Mouse (Mus musculus): ENCODE measurements around the gene Iqcf5.

Gene Iqcf5

GRCm38 (mm10) chr9:106504246-106504645 lies 10.1 kb upstream of the Iqcf5 start:
- ChIA-PET POLR2A (interaction anchor here in 3 of 4 experiments (1.1 to 2.7 kb wide), 5 partner anchors 13 to 66 kb away, joined by 3 to 11 read pairs (median 4); partner anchors contain the start of gene Acy1 (in 1 of the 3)), CTCF (interaction anchor here in 1 of 4 experiments (1.0 to 1.1 kb wide), 2 partner anchors 24 to 139 kb away, joined by 3 to 4 read pairs; no protein-coding TSS in a partner anchor)

- CTCF ChIA-PET: interaction anchor here in 1 of 4 experiments (0.5 kb wide), 1 partner anchor 160 kb away, joined by 3 read pairs; no protein-coding TSS in a partner anchor
- POLR2A ChIA-PET: no interaction called here
Observed at GRCm38 (mm10) chr9:106509356-106509755, 5.0 kb upstream of the Iqcf5 start.

GRCm38 (mm10) chr9:106512729-106513450 lies 1.5 kb upstream of the Iqcf5 start:
- ChIA-PET POLR2A (interaction anchor here in 1 of 4 experiments (1.5 kb wide), 1 partner anchor 54 kb away, joined by 3 read pairs; no protein-coding TSS in a partner anchor), CTCF (interaction anchor here in 3 of 4 experiments (0.5 to 1.3 kb wide), 5 partner anchors 18 to 189 kb away, joined by 3 to 5 read pairs (median 3); no protein-coding TSS in a partner anchor)

- POLR2A ChIA-PET: interaction anchor here in 1 of 4 experiments (1.5 kb wide), 1 partner anchor 53 kb away, joined by 3 read pairs; no protein-coding TSS in a partner anchor
Observed at GRCm38 (mm10) chr9:106513566-106513965, 807 bp upstream of the Iqcf5 start.

GRCm38 (mm10) chr9:106519433-106519832 lies 5.1 kb downstream of the Iqcf5 start:
- POLR2A ChIA-PET: interaction anchor here in 1 of 4 experiments (1.0 to 1.6 kb wide), 2 partner anchors 9 to 13 kb away, joined by 3 read pairs; no protein-coding TSS in a partner anchor
- CTCF ChIA-PET: no interaction called here

More at GRCm38 (mm10) chr9:106513566-106513965, 807 bp upstream of the Iqcf5 start:
- CTCF ChIA-PET: interaction anchor here in 1 of 4 experiments (0.7 to 1.3 kb wide), 2 partner anchors 18 to 1143 kb away, joined by 3 to 4 read pairs; no protein-coding TSS in a partner anchor

GRCm38 (mm10) chr9:106519909-106520308 lies 5.5 kb downstream of the Iqcf5 start:
- CTCF ChIA-PET: no interaction called here

GRCm38 (mm10) chr9:106531833-106532232 lies 17.5 kb downstream of the Iqcf5 start:
- CTCF ChIA-PET: interaction anchor here (0.5 to 3.7 kb wide), 37 partner anchors 8 to 586 kb away, joined by 3 to 57 read pairs (median 4); partner anchors contain the start of genes Parp3 (in 2 of the 4), Iqcf3 (in 1 of the 4), Iqcf5 (in 1 of the 4) and Manf (in 1 of the 4)
- POLR2A ChIA-PET: interaction anchor here in 3 of 4 experiments (0.6 to 1.5 kb wide), 7 partner anchors 8 to 124 kb away, joined by 3 to 18 read pairs (median 3); partner anchors contain the start of gene Grm2 (in 1 of the 3)

More at GRCm38 (mm10) chr9:106519909-106520308, 5.5 kb downstream of the Iqcf5 start:
- POLR2A ChIA-PET: interaction anchor here in 1 of 4 experiments (1.6 kb wide), 1 partner anchor 12 kb away, joined by 3 read pairs; no protein-coding TSS in a partner anchor

GRCm38 (mm10) chr9:106534296-106534695 lies 19.9 kb downstream of the Iqcf5 start:
- ChIA-PET CTCF (interaction anchor here in 2 of 4 experiments (0.7 to 2.2 kb wide), 2 partner anchors 60 to 109 kb away, joined by 3 to 13 read pairs; no protein-coding TSS in a partner anchor), POLR2A (interaction anchor here in 2 of 4 experiments (0.8 to 1.2 kb wide), 3 partner anchors 99 to 1610 kb away, joined by 3 read pairs; partner anchors contain the start of gene Manf (in 1 of the 2))

GRCm38 (mm10) chr9:106534975-106535374 lies 20.6 kb downstream of the Iqcf5 start:
- POLR2A ChIA-PET: interaction anchor here in 3 of 4 experiments (0.6 to 1.2 kb wide), 7 partner anchors 17 to 1609 kb away, joined by 3 to 6 read pairs (median 4); partner anchors contain the start of gene Manf (in 2 of the 3)
- CTCF ChIA-PET: interaction anchor here in 2 of 4 experiments (0.7 to 2.2 kb wide), 3 partner anchors 60 to 108 kb away, joined by 3 to 13 read pairs (median 5); no protein-coding TSS in a partner anchor

- CTCF ChIA-PET: interaction anchor here in 2 of 4 experiments (1.0 to 1.4 kb wide), 3 partner anchors 29 to 82 kb away, joined by 3 to 5 read pairs (median 3); no protein-coding TSS in a partner anchor
- POLR2A ChIA-PET: interaction anchor here in 2 of 4 experiments (1.0 to 1.3 kb wide), 2 partner anchors 39 to 330 kb away, joined by 3 read pairs; partner anchors contain the start of gene Manf (in 1 of the 2)
Observed at GRCm38 (mm10) chr9:106561531-106561930, 47.2 kb downstream of the Iqcf5 start, which contains the start of gene Iqcf3. TSS of gene Iqcf3 (minus strand) at chr9:106561631.

GRCm38 (mm10) chr9:106562291-106562690 lies 47.9 kb downstream of the Iqcf5 start:
- CTCF ChIA-PET: interaction anchor here in 1 of 4 experiments (1.4 kb wide), 1 partner anchor 81 kb away, joined by 5 read pairs; no protein-coding TSS in a partner anchor
- POLR2A ChIA-PET: interaction anchor here in 2 of 4 experiments (0.6 to 1.3 kb wide), 4 partner anchors 15 to 330 kb away, joined by 3 to 5 read pairs (median 3); partner anchors contain the start of gene Manf (in 1 of the 2)

- POLR2A ChIA-PET: interaction anchor here in 1 of 4 experiments (0.8 kb wide), 1 partner anchor 22 kb away, joined by 3 read pairs; no protein-coding TSS in a partner anchor
- CTCF ChIA-PET: interaction anchor here in 2 of 4 experiments (0.6 to 3.5 kb wide), 4 partner anchors 32 to 236 kb away, joined by 3 to 15 read pairs (median 3); no protein-coding TSS in a partner anchor
Observed at GRCm38 (mm10) chr9:106564025-106564424, 49.7 kb downstream of the Iqcf5 start.

Measured in embryonic stem cell, embryonic (primary cell).